Mouse (Mus musculus) cerebellum, adult 2 months (tissue): ENCODE measurements around the gene Preb.

Source experiments
- CTCF ChIP-seq: fragments of 200-500 bp; IDR thresholded peaks from 2 replicates; pipeline ENCODE4 v1.5.1; 2011; ENCODE audit warnings: low read depth, mild to moderate bottlenecking, control low read depth, low read length, moderate library complexity, borderline replicate concordance; ENCODE audit not compliant: insufficient read depth
- POLR2A ChIP-seq: fragments of 200-500 bp; IDR thresholded peaks from 2 replicates; pipeline ENCODE4 v1.6.1; 2011; ENCODE audit warnings: low read length, control low read depth, borderline replicate concordance; ENCODE audit not compliant: insufficient read depth

DNA sequence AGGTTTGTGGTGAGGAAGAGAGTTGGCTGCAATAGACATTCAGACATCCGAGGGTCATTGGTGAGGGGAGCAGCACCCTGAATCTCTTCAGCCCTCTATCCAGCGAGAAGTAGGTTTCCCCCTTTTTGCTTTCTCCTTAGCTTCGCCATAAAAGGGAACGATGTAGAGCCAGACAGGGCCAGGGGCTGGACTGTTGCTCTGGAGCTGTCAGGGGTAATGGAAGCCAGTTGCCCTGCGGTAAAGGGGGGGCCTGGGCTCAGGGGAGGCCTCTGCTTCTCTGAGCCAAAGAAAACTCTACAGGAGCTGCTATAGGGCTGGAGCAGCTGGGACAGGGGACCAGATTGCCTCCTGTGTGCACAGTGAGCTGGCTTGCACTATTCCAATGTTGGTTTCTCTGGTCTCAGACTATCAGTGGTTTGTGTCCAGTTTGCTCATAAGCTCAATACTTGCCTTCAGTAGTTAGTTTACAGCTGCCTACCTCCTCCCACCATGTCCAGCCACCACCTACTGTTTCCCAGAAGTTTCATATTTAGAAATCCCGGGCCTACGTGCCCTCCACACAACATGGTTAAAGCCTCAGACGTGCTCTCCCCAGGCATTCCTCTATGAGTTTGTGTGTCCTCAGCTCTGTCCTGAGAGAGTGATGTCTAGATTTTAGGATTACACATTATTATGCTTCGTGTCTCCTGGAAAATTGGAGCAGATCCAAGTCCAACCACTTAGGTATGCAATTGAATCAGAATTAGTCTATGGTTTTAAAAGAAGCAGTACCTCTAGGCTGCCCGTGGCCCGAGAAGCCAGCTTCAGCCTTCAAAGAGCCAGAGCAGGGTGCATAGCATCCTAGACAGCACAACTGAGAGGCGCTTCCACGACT is 51.5 kb downstream of the Preb start:
- TF ChIP-seq CTCF (no peak), POLR2A (no peak)
